Mouse (Mus musculus): Measurements from ENCODE around the gene Ctdnep1.

DNA sequence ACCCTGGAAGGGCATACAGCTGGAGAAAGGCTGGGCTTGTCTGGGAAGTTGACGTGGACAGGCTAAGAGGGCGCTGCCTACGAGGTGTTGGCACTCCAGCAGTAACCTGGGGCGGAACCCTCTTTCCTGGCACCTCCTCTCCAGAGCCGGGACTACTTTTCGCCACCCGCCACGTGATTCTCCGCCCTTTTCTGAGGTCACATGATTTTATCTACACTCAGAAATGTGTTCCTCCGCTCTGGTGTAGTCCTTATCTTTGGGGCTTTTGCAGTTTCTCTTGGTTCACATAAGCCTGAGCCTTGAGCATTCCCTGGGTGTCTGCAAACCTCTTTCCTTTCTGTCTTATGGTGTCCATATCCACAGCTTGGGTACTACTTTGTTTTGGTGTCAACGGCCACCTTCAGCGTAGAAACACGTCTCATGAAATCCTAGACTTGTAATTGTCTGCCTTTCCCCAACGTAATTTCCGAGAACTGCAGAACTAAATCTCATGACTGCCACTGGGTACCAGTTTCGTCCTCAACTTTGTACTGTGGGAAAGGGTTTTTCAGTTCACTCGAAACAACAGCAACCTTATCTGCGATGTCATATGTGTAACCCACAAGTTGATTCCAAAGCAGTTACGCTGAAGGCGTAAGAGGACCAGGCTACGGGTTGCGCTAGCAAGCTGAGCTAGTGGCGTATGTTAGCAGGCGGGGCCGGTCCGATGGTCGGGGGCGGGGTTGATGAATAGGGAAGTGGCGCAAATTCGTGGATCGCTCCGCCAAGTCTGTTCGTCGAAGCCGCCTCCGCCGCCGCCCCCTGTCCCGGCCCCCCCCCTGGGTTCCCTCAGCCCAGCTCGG is 10.1 kb downstream of the Ctdnep1 start, which contains the start of gene Gabarap:
- no peak for TF ChIP-seq CTCF (IDR thresholded peaks at IDR 0.05; ENCODE audit: extremely low read depth, insufficient read depth, low read length)
- peak; percentile 70; the same call in 1 of the 2 replicates for TF ChIP-seq POLR2A (IDR thresholded peaks at IDR 0.05; ENCODE audit: extremely low read depth, insufficient read depth, low read length)

Measured in cortical plate, adult 2 months (tissue).